Comparison of ENCODE assay signal across 8 mouse cellular contexts in genomic region chr9:48893986-48894385, GRCm38 (mm10). TPM values are rescaled to one million over a fixed set of nuclear protein-coding genes. Genes with fewer than 3 reads are reported as not detected.
A peak's percentile ranks its signal among the peaks of the same experiment; 100 is the strongest.
DNase-seq lines count a peak whose midpoint lies in the region; ATAC-seq lines count a peak whose summit lies in the region.

No protein-coding gene starts in this region.

- H3K9me3 ChIP-seq in heart, embryonic 12.5 days (replicated peaks) = no peaks in the 10 kb centered on the region

- no peak overlapping the region for H3K4me3 ChIP-seq in heart, embryonic 12.5 days

- H3K27me3 ChIP-seq in heart, embryonic 12.5 days (replicated peaks) = peaks cover 22% of the 10 kb centered on the region

- H3K9ac ChIP-seq in heart, embryonic 12.5 days = no peak overlapping the region

- 24% methylated on average over 3 of the region's 3 CpGs for WGBS in heart, embryonic 12.5 days

- DNase-seq in heart, adult 11 months = peak; percentile 89
- peak; percentile 72 to 74 for DNase-seq in adrenal gland, postnatal 36 days
- DNase-seq in embryo, embryonic 9.5 days (ENCODE audit: extremely low spot score) = peak; percentile 80
- peak; percentile 30 to 63 for DNase-seq in gastrocnemius, postnatal 4 days (ENCODE audit: low spot score in 2 of 2)
- DNase-seq in layer of hippocampus, adult 9-11 months = peak; percentile 61
- DNase-seq in lung, postnatal 4 days = peak; percentile 36 to 75
- peak; percentile 68 for DNase-seq in right cerebral cortex, postnatal 25 days

- no peaks in the 10 kb centered on the region for H3K36me3 ChIP-seq in heart, embryonic 12.5 days

- no peak for ATAC-seq in heart, embryonic 12.5 days (ENCODE audit: insufficient number of reproducible peaks, low FRiP score)

- H3K27ac ChIP-seq in heart, embryonic 12.5 days (ENCODE audit: poor library complexity, severe bottlenecking) = no peak overlapping the region

- H3K4me1 ChIP-seq in heart, embryonic 12.5 days (replicated peaks) = no peaks in the 10 kb centered on the region

- H3K4me2 ChIP-seq in heart, embryonic 12.5 days = no peak overlapping the region

RNA-seq across cellular contexts. Expression of gene Htr3a, which starts 16.9 kb away (rescaled TPM):
- 0.24 and 0.33 TPM in 2 replicates for polyA plus RNA-seq in heart, embryonic 12.5 days (2016; fragmentation: Nextera tagmentation; extraction: Ambion mirVana)
- total RNA-seq in adrenal gland, postnatal 36 days (2021) = 1 to 10 TPM; 4.6 to 5.5 TPM
- total RNA-seq in gastrocnemius, postnatal 4 days (2021) = not detected

RNA-seq across cellular contexts. Expression of gene Zbtb16, which starts 58.0 kb away (rescaled TPM):
- polyA plus RNA-seq in heart, embryonic 12.5 days (2016; fragmentation: Nextera tagmentation; extraction: Ambion mirVana) = 0.85 and 1.00 TPM in 2 replicates
- total RNA-seq in adrenal gland, postnatal 36 days (2021) = 10 to 100 TPM; 33.5 to 62.9 TPM
- total RNA-seq in gastrocnemius, postnatal 4 days (2021) = 10 to 100 TPM; 13.7 to 16.4 TPM

Comparison
In these comparisons a context has a peak if more than half of its experiments do, and no peak if none do; other contexts are left out.
1. RNA of gene Htr3a, which starts 16.9 kb away (total RNA-seq): 4.6 to 5.5 TPM in adrenal gland, postnatal 36 days; not detected in gastrocnemius, postnatal 4 days; every median in the first group is over 4 times any median in the second.
2. Peak in every context shown above with its lines, with median percentiles within 50 percentile points of each other: DNase-seq.